ENCODE assay signal across 8 mouse cellular contexts in genomic region chr19:9982852-9983542, GRCm38 (mm10). TPM values are rescaled to one million over a fixed set of nuclear protein-coding genes. Genes with fewer than 3 reads are reported as not detected.
DNase-seq lines count a peak whose midpoint lies in the region; ATAC-seq and TF ChIP-seq lines count a peak whose summit lies in the region.

No protein-coding gene starts in this region.

- WGBS in liver, embryonic 16.5 days (ENCODE audit: insufficient replicate concordance) = under 1% methylated on average over 31 of the region's 31 CpGs
- 1% methylated on average over 31 of the region's 31 CpGs for WGBS in neural tube, embryonic 14.5 days

- no peaks in the 10 kb centered on the region for H3K9me3 ChIP-seq in liver, embryonic 16.5 days (replicated peaks; ENCODE audit: control insufficient read depth, low read length)
- H3K9me3 ChIP-seq in neural tube, embryonic 14.5 days (ENCODE audit: control insufficient read depth, low read length) = no peaks in the 10 kb centered on the region

- TF ChIP-seq POLR2A in cortical plate, adult 2 months (IDR thresholded peaks at IDR 0.05; ENCODE audit: extremely low read depth, insufficient read depth, low read length) = no peak

- intact Hi-C loops in gastrocnemius, postnatal 36 days (cut with DNase I) = no loop called here

- H3K4me2 ChIP-seq in liver, embryonic 16.5 days (ENCODE audit: low read depth, low read length) = peak overlapping the region; percentile 87
- peak overlapping the region; percentile 70 for H3K4me2 ChIP-seq in neural tube, embryonic 14.5 days (ENCODE audit: low read depth, low read length)

- H3K4me1 ChIP-seq in cortical plate, adult 2 months (ENCODE audit: control insufficient read depth, insufficient read depth, low read length) = peaks cover 9% of the 10 kb centered on the region
- peaks cover 55% of the 10 kb centered on the region for H3K4me1 ChIP-seq in liver, embryonic 16.5 days (ENCODE audit: control insufficient read depth, low read depth, low read length)
- H3K4me1 ChIP-seq in neural tube, embryonic 14.5 days (ENCODE audit: control insufficient read depth, insufficient read depth, low read length) = peaks cover 14% of the 10 kb centered on the region; the same call in 1 of the 2 replicates

- no peaks in the 10 kb centered on the region for H3K27me3 ChIP-seq in liver, embryonic 16.5 days (ENCODE audit: control insufficient read depth, insufficient read depth, low read depth, low read length)
- no peaks in the 10 kb centered on the region for H3K27me3 ChIP-seq in neural tube, embryonic 14.5 days (ENCODE audit: control insufficient read depth, insufficient read depth, low read length)

- peaks cover 30% of the 10 kb centered on the region for H3K36me3 ChIP-seq in liver, embryonic 16.5 days (ENCODE audit: control insufficient read depth, insufficient read depth)
- peaks cover 17% of the 10 kb centered on the region for H3K36me3 ChIP-seq in neural tube, embryonic 14.5 days (ENCODE audit: control insufficient read depth, insufficient read depth, low read length)

- peak; percentile 69 for DNase-seq in right cerebral cortex, adult 18-20 months
- no peak for DNase-seq in right cerebral cortex, postnatal 4 days
- DNase-seq in gastrocnemius, postnatal 36 days = peak; percentile 50 to 66
- DNase-seq in kidney, adult 18-20 months = peak; percentile 78
- DNase-seq in thymus, postnatal 0 days (ENCODE audit: low spot score) = peak; percentile 67

- peak overlapping the region; percentile 89 for H3K9ac ChIP-seq in liver, embryonic 16.5 days (ENCODE audit: low read depth, low read length)
- peak overlapping the region; percentile 82 for H3K9ac ChIP-seq in neural tube, embryonic 14.5 days (replicated peaks; ENCODE audit: low read depth, low read length)

- H3K27ac ChIP-seq in cortical plate, adult 2 months (ENCODE audit: insufficient read depth, low read length) = peak overlapping the region; percentile 97
- peak overlapping the region; percentile 97 for H3K27ac ChIP-seq in liver, embryonic 16.5 days (ENCODE audit: low read length)
- peak overlapping the region; percentile 91 for H3K27ac ChIP-seq in neural tube, embryonic 14.5 days (ENCODE audit: low read depth, low read length)

- TF ChIP-seq CTCF in cortical plate, adult 2 months (IDR thresholded peaks at IDR 0.05; ENCODE audit: extremely low read depth, insufficient read depth, low read length) = no peak

- peak; percentile 74 for ATAC-seq in liver, embryonic 16.5 days (ENCODE audit: low read depth)
- ATAC-seq in neural tube, embryonic 14.5 days (ENCODE audit: low read depth) = peak; percentile 82

- peak overlapping the region; percentile 92 for H3K4me3 ChIP-seq in cortical plate, adult 2 months (ENCODE audit: insufficient read depth, low read length)
- H3K4me3 ChIP-seq in liver, embryonic 16.5 days (ENCODE audit: low read depth, low read length) = peak overlapping the region; percentile 79
- H3K4me3 ChIP-seq in neural tube, embryonic 14.5 days (ENCODE audit: low read depth, low read length) = peak overlapping the region; percentile 83

RNA-seq across cellular contexts. Expression of gene Fth1, which starts 2.6 kb away (rescaled TPM):
- polyA plus RNA-seq in cortical plate, adult 2 months (2012; rRNA removed) = 5,395 and 6,156 TPM in 2 replicates
- 1,000 to 10,000 TPM; 1,946 to 2,068 TPM for total RNA-seq in gastrocnemius, postnatal 36 days (2021)
- polyA plus RNA-seq in liver, embryonic 16.5 days (2015; fragmentation: Nextera tagmentation; extraction: Ambion mirVana) = 3,514 and 3,691 TPM in 2 replicates
- polyA plus RNA-seq in neural tube, embryonic 14.5 days (2014; fragmentation: Nextera tagmentation; extraction: Ambion mirVana) = 1,462 and 1,732 TPM in 2 replicates
- polyA plus RNA-seq in thymus, postnatal 0 days (2015; fragmentation: Nextera tagmentation; extraction: Ambion mirVana) = 2,555 and 2,649 TPM in 2 replicates

RNA-seq across cellular contexts. Expression of gene Best1, which starts 18.4 kb away (rescaled TPM):
- polyA plus RNA-seq in cortical plate, adult 2 months (2012; rRNA removed) = 0.98 and 1.1 TPM in 2 replicates
- under 1 TPM in 1 of 2 experiments, not detected in 1; 0.15 TPM for total RNA-seq in gastrocnemius, postnatal 36 days (2021)
- 0.13 and 0.14 TPM in 2 replicates for polyA plus RNA-seq in liver, embryonic 16.5 days (2015; fragmentation: Nextera tagmentation; extraction: Ambion mirVana)
- 1.5 and 2.3 TPM in 2 replicates for polyA plus RNA-seq in neural tube, embryonic 14.5 days (2014; fragmentation: Nextera tagmentation; extraction: Ambion mirVana)
- 0.39 and 0.54 TPM in 2 replicates for polyA plus RNA-seq in thymus, postnatal 0 days (2015; fragmentation: Nextera tagmentation; extraction: Ambion mirVana)

RNA-seq across cellular contexts. Expression of gene Rab3il1, which starts 18.5 kb away (rescaled TPM):
- polyA plus RNA-seq in cortical plate, adult 2 months (2012; rRNA removed) = 12.9 and 13.6 TPM in 2 replicates
- 1 to 10 TPM; 4.5 to 4.6 TPM for total RNA-seq in gastrocnemius, postnatal 36 days (2021)
- polyA plus RNA-seq in liver, embryonic 16.5 days (2015; fragmentation: Nextera tagmentation; extraction: Ambion mirVana) = 236 and 248 TPM in 2 replicates
- 13.6 and 23.2 TPM in 2 replicates for polyA plus RNA-seq in neural tube, embryonic 14.5 days (2014; fragmentation: Nextera tagmentation; extraction: Ambion mirVana)
- 12.6 and 13.3 TPM in 2 replicates for polyA plus RNA-seq in thymus, postnatal 0 days (2015; fragmentation: Nextera tagmentation; extraction: Ambion mirVana)

RNA-seq across cellular contexts. Expression of gene Fads3, which starts 58.4 kb away (rescaled TPM):
- 44.5 and 44.6 TPM in 2 replicates for polyA plus RNA-seq in cortical plate, adult 2 months (2012; rRNA removed)
- total RNA-seq in gastrocnemius, postnatal 36 days (2021) = 1 to 10 TPM; 2.4 to 2.9 TPM
- polyA plus RNA-seq in liver, embryonic 16.5 days (2015; fragmentation: Nextera tagmentation; extraction: Ambion mirVana) = 7.3 and 8.6 TPM in 2 replicates
- polyA plus RNA-seq in neural tube, embryonic 14.5 days (2014; fragmentation: Nextera tagmentation; extraction: Ambion mirVana) = 19.3 and 19.5 TPM in 2 replicates
- 1.2 and 1.6 TPM in 2 replicates for polyA plus RNA-seq in thymus, postnatal 0 days (2015; fragmentation: Nextera tagmentation; extraction: Ambion mirVana)
